Mouse (Mus musculus) lung, embryonic 15.5 days (tissue): ENCODE measurements around the gene Atf7. TPM values are rescaled to one million over a fixed set of nuclear protein-coding genes. Genes with fewer than 3 reads are reported as not detected.
"Not testable (repeated sequence)": the region's sequence is repeated elsewhere in the genome, so short reads cannot be mapped to it uniquely, and the experiment has no call there.

ENCODE experiments used
- ATAC-seq: fragments of 200-750 bp; cut with Nextera tagmentation; 2 replicates; pipeline ENCODE4 v1.8.0; 2017; ENCODE audit warnings: moderate number of reproducible peaks, borderline replicate concordance; ENCODE audit not compliant: low FRiP score, low TSS enrichment; ENCODE audit errors: extremely low read depth
- H3K27ac ChIP-seq: fragments of 300-500 bp; sonication (generic); 2 replicates; pipeline ENCODE4 v1.5.1; 2015; ENCODE audit warnings: moderate library complexity, mild to moderate bottlenecking, inconsistent platforms
- H3K27me3 ChIP-seq: fragments of 300-500 bp; sonication (generic); 2 replicates; pipeline ENCODE4 v1.6.1; 2015; ENCODE audit warnings: inconsistent platforms
- H3K36me3 ChIP-seq: fragments of 300-500 bp; sonication (generic); 2 replicates; pipeline ENCODE4 v1.6.1; 2015; ENCODE audit warnings: inconsistent platforms
- H3K4me1 ChIP-seq: fragments of 300-500 bp; sonication (generic); 2 replicates; pipeline ENCODE4 v1.6.1; 2015; ENCODE audit warnings: inconsistent platforms
- H3K4me2 ChIP-seq: fragments of 300-500 bp; sonication (generic); 2 replicates; pipeline ENCODE4 v1.6.1; 2015; ENCODE audit warnings: inconsistent platforms, mild to moderate bottlenecking, moderate library complexity
- H3K4me3 ChIP-seq: fragments of 300-500 bp; sonication (generic); 2 replicates; pipeline ENCODE4 v1.5.1; 2015; ENCODE audit warnings: mild to moderate bottlenecking, inconsistent platforms
- H3K9ac ChIP-seq: fragments of 300-500 bp; sonication (generic); 2 replicates; pipeline ENCODE4 v1.6.1; 2015; ENCODE audit warnings: inconsistent platforms
- H3K9me3 ChIP-seq: fragments of 300-500 bp; sonication (generic); 2 replicates; pipeline ENCODE4 v1.6.1; 2016; ENCODE audit warnings: inconsistent platforms
- WGBS: fragments of 180-500 bp; shearing (Covaris S2); methylation state at CpG from one replicate; pipeline ENCODE4 v1.1.7; 2015; 5-methylcytosine and 5-hydroxymethylcytosine counted together
- polyA plus RNA-seq: library from polyadenylated mRNA; unstranded; fragments of >200 nt; fragmentation: Nextera tagmentation; extraction: Ambion mirVana; gene quantifications from 2 replicates; pipeline ENCODE4 v1.2.1, GENCODE M21; 2015

Gene Atf7
- polyA plus RNA-seq, 1 experiment from 2014 or later: 47.0 TPM

- 3% methylated on average over 4 of the region's 4 CpGs for WGBS
- Histone ChIP-seq H3K27me3 (no peaks in the 10 kb centered on the region), H3K4me1 (peaks cover 35% of the 10 kb centered on the region), H3K27ac (peak overlapping the region; percentile 99), H3K9ac (peak overlapping the region; percentile 20; the same call in 1 of the 2 replicates), H3K4me3 (no peak overlapping the region), H3K4me2 (peak overlapping the region; percentile 36; the same call in 1 of the 2 replicates), H3K36me3 (peaks cover 14% of the 10 kb centered on the region), H3K9me3 (no peaks in the 10 kb centered on the region)
- peak; percentile 85 for ATAC-seq
These were observed 31.4 kb upstream of the Atf7 start for GRCm38 (mm10) chr15:102656658-102657057.

- H3K9me3 ChIP-seq, H3K4me2 ChIP-seq, H3K36me3 ChIP-seq, H3K4me3 ChIP-seq, H3K9ac ChIP-seq, H3K27me3 ChIP-seq, ATAC-seq, H3K27ac ChIP-seq: not testable (repeated sequence)
- WGBS: 67% methylated on average over 9 of the region's 9 CpGs
- H3K4me1 ChIP-seq: peaks cover 23% of the 10 kb centered on the region
These were observed 26.8 kb upstream of the Atf7 start for GRCm38 (mm10) chr15:102651928-102652660.

- H3K36me3 ChIP-seq: no peaks in the 10 kb centered on the region
- no peaks in the 10 kb centered on the region for H3K9me3 ChIP-seq
- no peak for ATAC-seq
- peaks cover 13% of the 10 kb centered on the region for H3K4me1 ChIP-seq
- no peak overlapping the region for H3K4me2 ChIP-seq
- 66% methylated on average over 3 of the region's 3 CpGs for WGBS
- H3K27me3 ChIP-seq: no peaks in the 10 kb centered on the region
- H3K9ac ChIP-seq: no peak overlapping the region
- H3K4me3 ChIP-seq: no peak overlapping the region
- H3K27ac ChIP-seq: no peak overlapping the region
These were observed 25.8 kb upstream of the Atf7 start for GRCm38 (mm10) chr15:102651107-102651506.

- Histone ChIP-seq H3K9me3 (no peaks in the 10 kb centered on the region), H3K4me3 (no peak overlapping the region), H3K4me1 (no peaks in the 10 kb centered on the region), H3K27me3 (no peaks in the 10 kb centered on the region), H3K9ac (no peak overlapping the region), H3K36me3 (no peaks in the 10 kb centered on the region), H3K27ac (no peak overlapping the region), H3K4me2 (no peak overlapping the region)
- 75% methylated on average over 3 of the region's 3 CpGs for WGBS
- no peak for ATAC-seq
These were observed 10.6 kb upstream of the Atf7 start for GRCm38 (mm10) chr15:102635817-102636216.

GRCm38 (mm10) chr15:102634684-102635083, 9.4 kb upstream of the Atf7 start:
- no peaks in the 10 kb centered on the region for H3K9me3 ChIP-seq
- H3K9ac ChIP-seq: no peak overlapping the region
- H3K36me3 ChIP-seq: no peaks in the 10 kb centered on the region
- ATAC-seq: no peak
- no peak overlapping the region for H3K4me2 ChIP-seq
- no peak overlapping the region for H3K4me3 ChIP-seq
- no peaks in the 10 kb centered on the region for H3K27me3 ChIP-seq
- no peaks in the 10 kb centered on the region for H3K4me1 ChIP-seq
- WGBS: 85% methylated on average over 8 of the region's 8 CpGs
- no peak overlapping the region for H3K27ac ChIP-seq

GRCm38 (mm10) chr15:102625687-102626055, 407 bp upstream of the Atf7 start:
- peak overlapping the region; percentile 100 for H3K27ac ChIP-seq
- no peaks in the 10 kb centered on the region for H3K27me3 ChIP-seq
- peaks cover 22% of the 10 kb centered on the region for H3K4me1 ChIP-seq
- peak overlapping the region; percentile 90 for H3K9ac ChIP-seq
- H3K4me3 ChIP-seq: peak overlapping the region; percentile 79
- H3K36me3 ChIP-seq: no peaks in the 10 kb centered on the region
- peak overlapping the region; percentile 82 for H3K4me2 ChIP-seq
- H3K9me3 ChIP-seq: no peaks in the 10 kb centered on the region
- WGBS: 0% methylated on average over 18 of the region's 18 CpGs
- no peak for ATAC-seq

GRCm38 (mm10) chr15:102624291-102624969, 834 bp downstream of the Atf7 start:
- Histone ChIP-seq H3K27ac (peak overlapping the region; percentile 100), H3K27me3 (no peaks in the 10 kb centered on the region), H3K4me2 (peak overlapping the region; percentile 82), H3K36me3 (no peaks in the 10 kb centered on the region), H3K9me3 (no peaks in the 10 kb centered on the region), H3K4me1 (peaks cover 22% of the 10 kb centered on the region), H3K9ac (peak overlapping the region; percentile 69), H3K4me3 (peak overlapping the region; percentile 79)
- WGBS: under 1% methylated on average over 17 of the region's 17 CpGs
- ATAC-seq: no peak

GRCm38 (mm10) chr15:102623121-102623520, 2.1 kb downstream of the Atf7 start:
- H3K27ac ChIP-seq: 0 out of 2 replicates have a peak overlapping the region, but pooled peaks have one; percentile 15
- H3K9me3 ChIP-seq: no peaks in the 10 kb centered on the region
- peak overlapping the region; percentile 82 for H3K4me2 ChIP-seq
- no peaks in the 10 kb centered on the region for H3K27me3 ChIP-seq
- peaks cover 22% of the 10 kb centered on the region for H3K4me1 ChIP-seq
- 66% methylated on average over 3 of the region's 3 CpGs for WGBS
- H3K9ac ChIP-seq: no peak overlapping the region
- H3K4me3 ChIP-seq: peak overlapping the region; percentile 3; the same call in 1 of the 2 replicates
- H3K36me3 ChIP-seq: no peaks in the 10 kb centered on the region
- no peak for ATAC-seq

- no peak for ATAC-seq
- no peak overlapping the region for H3K4me3 ChIP-seq
- H3K36me3 ChIP-seq: no peaks in the 10 kb centered on the region
- peak overlapping the region; percentile 82; the same call in 1 of the 2 replicates for H3K4me2 ChIP-seq
- no peaks in the 10 kb centered on the region for H3K27me3 ChIP-seq
- no peak overlapping the region for H3K9ac ChIP-seq
- H3K27ac ChIP-seq: 0 out of 2 replicates have a peak overlapping the region, but pooled peaks have one; percentile 15
- peaks cover 22% of the 10 kb centered on the region for H3K4me1 ChIP-seq
- no peaks in the 10 kb centered on the region for H3K9me3 ChIP-seq
These were observed 2.7 kb downstream of the Atf7 start for GRCm38 (mm10) chr15:102622536-102622935.

GRCm38 (mm10) chr15:102620765-102621164, 4.5 kb downstream of the Atf7 start:
- Histone ChIP-seq H3K9ac (no peak overlapping the region), H3K27me3 (no peaks in the 10 kb centered on the region), H3K4me3 (no peak overlapping the region), H3K36me3 (no peaks in the 10 kb centered on the region), H3K4me2 (no peak overlapping the region), H3K4me1 (peaks cover 17% of the 10 kb centered on the region), H3K27ac (no peak overlapping the region), H3K9me3 (no peaks in the 10 kb centered on the region)
- WGBS: 82% methylated on average over 1 of the region's 1 CpGs
- no peak for ATAC-seq

- no peak for ATAC-seq
- Histone ChIP-seq H3K4me3 (no peak overlapping the region), H3K36me3 (no peaks in the 10 kb centered on the region), H3K4me1 (peaks cover 16% of the 10 kb centered on the region), H3K27ac (no peak overlapping the region), H3K27me3 (no peaks in the 10 kb centered on the region), H3K4me2 (no peak overlapping the region), H3K9me3 (no peaks in the 10 kb centered on the region), H3K9ac (no peak overlapping the region)
- WGBS: 91% methylated on average over 5 of the region's 5 CpGs
These were observed 5.8 kb downstream of the Atf7 start for GRCm38 (mm10) chr15:102619486-102619885.

GRCm38 (mm10) chr15:102617654-102618053, 7.6 kb downstream of the Atf7 start:
- H3K4me2 ChIP-seq: no peak overlapping the region
- H3K9ac ChIP-seq: no peak overlapping the region
- 83% methylated on average over 1 of the region's 1 CpGs for WGBS
- H3K4me3 ChIP-seq: no peak overlapping the region
- H3K36me3 ChIP-seq: no peaks in the 10 kb centered on the region
- no peaks in the 10 kb centered on the region for H3K9me3 ChIP-seq
- no peaks in the 10 kb centered on the region for H3K27me3 ChIP-seq
- no peak overlapping the region for H3K27ac ChIP-seq
- ATAC-seq: no peak
- peaks cover 5% of the 10 kb centered on the region for H3K4me1 ChIP-seq
